Mouse (Mus musculus): ENCODE data around the gene Klhl24.

DNA sequence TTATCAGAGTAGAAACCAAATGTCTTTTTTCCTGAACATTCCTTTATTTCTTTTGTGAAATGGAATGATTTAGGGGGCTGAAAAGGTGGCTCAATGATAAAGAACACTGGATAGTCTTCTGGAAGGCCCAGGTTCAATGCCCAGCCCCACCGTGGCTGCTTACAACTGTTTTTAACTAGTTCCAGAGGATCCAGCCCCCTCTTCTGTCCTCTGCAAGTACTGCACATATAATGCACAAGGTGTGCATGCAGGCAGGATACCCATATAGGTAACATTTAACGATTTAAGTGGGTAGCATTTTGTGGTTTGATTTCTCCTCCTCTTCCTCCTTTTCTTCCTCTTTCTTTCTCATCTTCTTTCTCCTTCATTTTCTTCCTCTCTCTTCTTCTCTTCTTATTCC, 62.8 kb downstream of the Klhl24 start:
- TF ChIP-seq CTCF (IDR thresholded peaks at IDR 0.05; ENCODE audit: borderline replicate concordance, extremely low read depth, insufficient read depth, insufficient read length), result no peak
- TF ChIP-seq POLR2A (IDR thresholded peaks at IDR 0.05; ENCODE audit: borderline replicate concordance, extremely low read depth, insufficient read depth, insufficient read length, poor library complexity, severe bottlenecking), result no peak

Measured in brain, embryonic 14.5 days (tissue).